Mouse (Mus musculus): Measurements from ENCODE around the gene N4bp2l2. TPM values are rescaled to one million over a fixed set of nuclear protein-coding genes. Genes with fewer than 3 reads are reported as not detected.
A peak's percentile ranks its signal among the peaks of the same experiment; 100 is the strongest.

Gene N4bp2l2
- polyA plus RNA-seq, 1 experiment from 2014 or later, result 37.1 TPM

- 77% methylated on average over 14 of the region's 14 CpGs for WGBS
- no peaks in the 10 kb centered on the region for H3K9me3 ChIP-seq (replicated peaks)
- H3K36me3 ChIP-seq, result peaks cover 4% of the 10 kb centered on the region; the same call in 1 of the 2 replicates
- peaks cover 13% of the 10 kb centered on the region for H3K4me1 ChIP-seq
- H3K27me3 ChIP-seq, result peaks cover 13% of the 10 kb centered on the region
- H3K27ac ChIP-seq, result no peak overlapping the region
- peak; percentile 72; the same call in 1 of the 2 replicates for ATAC-seq (ENCODE audit: low FRiP score)
- no peak overlapping the region for H3K9ac ChIP-seq
- no peak overlapping the region for H3K4me2 ChIP-seq (replicated peaks)
- no peak overlapping the region for H3K4me3 ChIP-seq
These were observed 64.3 kb downstream of the N4bp2l2 start for GRCm38 (mm10) chr5:150601441-150602230.

GRCm38 (mm10) chr5:150600554-150601440 is 65.2 kb downstream of the N4bp2l2 start:
- 82% methylated on average over 20 of the region's 20 CpGs for WGBS
- H3K36me3 ChIP-seq, result no peaks in the 10 kb centered on the region
- H3K27ac ChIP-seq, result no peak overlapping the region
- peaks cover 13% of the 10 kb centered on the region for H3K4me1 ChIP-seq
- ATAC-seq (ENCODE audit: low FRiP score), result 0 out of 2 replicates have a peak, but pooled peaks have one; percentile 12
- H3K9ac ChIP-seq, result no peak overlapping the region
- H3K4me2 ChIP-seq (replicated peaks), result no peak overlapping the region
- no peaks in the 10 kb centered on the region for H3K9me3 ChIP-seq (replicated peaks)
- H3K4me3 ChIP-seq, result no peak overlapping the region
- peaks cover 20% of the 10 kb centered on the region for H3K27me3 ChIP-seq

- Histone ChIP-seq H3K9ac (no peak overlapping the region), H3K4me1 (peaks cover 16% of the 10 kb centered on the region), H3K4me3 (no peak overlapping the region), H3K9me3 (replicated peaks) (no peaks in the 10 kb centered on the region), H3K27me3 (peaks cover 26% of the 10 kb centered on the region), H3K4me2 (replicated peaks) (no peak overlapping the region), H3K27ac (no peak overlapping the region), H3K36me3 (no peaks in the 10 kb centered on the region)
- no peak for ATAC-seq (ENCODE audit: low FRiP score)
- 64% methylated on average over 13 of the region's 13 CpGs for WGBS
These were observed 66.4 kb downstream of the N4bp2l2 start for GRCm38 (mm10) chr5:150599301-150600294.

- no peaks in the 10 kb centered on the region for H3K9me3 ChIP-seq (replicated peaks)
- peaks cover 19% of the 10 kb centered on the region for H3K4me1 ChIP-seq
- peaks cover 31% of the 10 kb centered on the region for H3K27me3 ChIP-seq
- H3K27ac ChIP-seq, result no peak overlapping the region
- no peaks in the 10 kb centered on the region for H3K36me3 ChIP-seq
- ATAC-seq (ENCODE audit: low FRiP score), result no peak
- no peak overlapping the region for H3K4me3 ChIP-seq
- H3K9ac ChIP-seq, result no peak overlapping the region
- no peak overlapping the region for H3K4me2 ChIP-seq (replicated peaks)
- WGBS, result 70% methylated on average over 21 of the region's 21 CpGs
These were observed 67.5 kb downstream of the N4bp2l2 start for GRCm38 (mm10) chr5:150598202-150599119.

- no peak within 1 kb of the TSS for H3K9ac ChIP-seq
- no peak for ATAC-seq (ENCODE audit: low FRiP score)
- peaks cover 23% of the 10 kb centered on the region for H3K4me1 ChIP-seq
- H3K27ac ChIP-seq, result no peak within 1 kb of the TSS
- 83% methylated on average over 7 of the region's 7 CpGs for WGBS
- no peaks in the 10 kb centered on the region for H3K9me3 ChIP-seq (replicated peaks)
- peaks cover 44% of the 10 kb centered on the region for H3K27me3 ChIP-seq
- no peak within 1 kb of the TSS for H3K4me3 ChIP-seq
- H3K4me2 ChIP-seq (replicated peaks), result no peak within 1 kb of the TSS
- no peaks in the 10 kb centered on the region for H3K36me3 ChIP-seq
These were observed 68.9 kb downstream of the N4bp2l2 start, which contains the start of gene N4bp2l1 for GRCm38 (mm10) chr5:150597088-150597487. Gene N4bp2l1, minus strand, starts transcription at chr5:150597188.

GRCm38 (mm10) chr5:150595366-150596016 is 70.5 kb downstream of the N4bp2l2 start:
- no peak for ATAC-seq (ENCODE audit: low FRiP score)
- no peak overlapping the region for H3K4me3 ChIP-seq
- peaks cover 14% of the 10 kb centered on the region for H3K4me1 ChIP-seq
- H3K9ac ChIP-seq, result no peak overlapping the region
- no peaks in the 10 kb centered on the region for H3K9me3 ChIP-seq (replicated peaks)
- no peaks in the 10 kb centered on the region for H3K36me3 ChIP-seq
- H3K27me3 ChIP-seq, result peaks cover 48% of the 10 kb centered on the region
- no peak overlapping the region for H3K4me2 ChIP-seq (replicated peaks)
- H3K27ac ChIP-seq, result no peak overlapping the region
- WGBS, result 53% methylated on average over 11 of the region's 11 CpGs

- peaks cover 10% of the 10 kb centered on the region for H3K4me1 ChIP-seq
- H3K36me3 ChIP-seq, result no peaks in the 10 kb centered on the region
- no peak overlapping the region for H3K27ac ChIP-seq
- peak overlapping the region; percentile 100 for H3K4me2 ChIP-seq (replicated peaks)
- peak overlapping the region; percentile 84 for H3K9ac ChIP-seq
- peak overlapping the region; percentile 65 for H3K4me3 ChIP-seq
- ATAC-seq (ENCODE audit: low FRiP score), result no peak; the same call in 1 of the 2 replicates
- H3K9me3 ChIP-seq (replicated peaks), result no peaks in the 10 kb centered on the region
- H3K27me3 ChIP-seq, result peaks cover 48% of the 10 kb centered on the region
- WGBS, result 7% methylated on average over 17 of the region's 17 CpGs
These were observed 71.2 kb downstream of the N4bp2l2 start for GRCm38 (mm10) chr5:150594649-150595339.

- ATAC-seq (ENCODE audit: low FRiP score), result peak; percentile 81
- Histone ChIP-seq H3K4me2 (replicated peaks) (peak overlapping the region; percentile 100), H3K4me3 (peak overlapping the region; percentile 65), H3K4me1 (peaks cover 10% of the 10 kb centered on the region), H3K27me3 (peaks cover 48% of the 10 kb centered on the region), H3K9me3 (replicated peaks) (no peaks in the 10 kb centered on the region), H3K36me3 (no peaks in the 10 kb centered on the region), H3K27ac (no peak overlapping the region), H3K9ac (peak overlapping the region; percentile 84)
- under 1% methylated on average over 93 of the region's 102 CpGs for WGBS
These were observed 72.0 kb downstream of the N4bp2l2 start for GRCm38 (mm10) chr5:150593756-150594648.

GRCm38 (mm10) chr5:150592904-150593755 is 72.9 kb downstream of the N4bp2l2 start:
- peak; percentile 50 for ATAC-seq (ENCODE audit: low FRiP score)

More at GRCm38 (mm10) chr5:150592904-150593755, 72.9 kb downstream of the N4bp2l2 start:
- Histone ChIP-seq H3K9ac (peak overlapping the region; percentile 84), H3K27ac (no peak overlapping the region), H3K4me1 (peaks cover 10% of the 10 kb centered on the region), H3K4me2 (replicated peaks) (peak overlapping the region; percentile 100), H3K36me3 (no peaks in the 10 kb centered on the region), H3K27me3 (peaks cover 44% of the 10 kb centered on the region), H3K9me3 (replicated peaks) (no peaks in the 10 kb centered on the region), H3K4me3 (peak overlapping the region; percentile 65)
- 11% methylated on average over 40 of the region's 40 CpGs for WGBS

Measured in hindbrain, embryonic 12.5 days (tissue).